In the genomic region with DNA sequence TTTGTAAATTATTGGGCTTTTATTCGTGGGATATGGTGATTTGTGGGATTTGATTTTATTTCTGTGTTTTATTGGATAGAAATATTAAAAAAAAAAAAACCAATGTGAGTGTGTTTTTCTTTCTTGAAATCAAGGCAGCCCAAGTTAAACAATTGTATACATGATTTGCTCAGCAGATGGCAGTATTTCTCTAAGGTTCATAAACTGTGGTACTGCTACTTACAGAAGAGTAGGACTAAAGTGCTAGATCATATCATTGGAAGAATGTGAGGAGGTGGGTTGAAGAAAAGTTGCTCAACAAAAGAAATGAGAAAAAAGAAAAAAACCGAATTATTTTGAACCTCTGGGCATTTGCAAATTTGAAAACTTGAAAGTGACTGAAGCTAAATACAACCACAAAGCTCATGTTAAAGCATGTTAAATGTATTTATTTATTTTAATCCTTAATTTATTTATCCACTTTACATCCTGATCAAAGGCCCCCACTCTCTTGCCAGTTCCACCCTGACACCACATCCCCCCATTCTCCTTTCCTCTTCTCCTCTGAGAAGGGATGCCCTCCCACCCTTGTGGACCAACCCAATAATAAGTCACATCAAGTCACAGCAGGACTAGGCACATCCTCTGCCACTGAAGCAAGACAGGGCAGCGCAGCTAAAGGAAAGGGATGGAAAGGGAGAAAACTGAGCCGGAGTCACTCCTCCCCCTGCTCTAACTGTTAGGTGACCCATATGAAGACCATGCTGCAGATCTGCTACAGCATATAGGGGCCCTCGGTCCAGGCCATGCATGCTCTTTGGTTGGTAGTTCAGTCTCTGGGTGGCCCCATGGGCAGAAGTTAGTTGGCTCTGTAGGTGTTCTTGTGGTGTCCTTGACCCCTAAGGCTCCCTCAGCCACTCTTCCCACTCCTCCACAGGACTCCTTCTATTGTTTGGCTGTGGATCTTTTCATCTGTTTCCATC, we compare ENCODE assay signal across 9 mouse cellular contexts. TPM values are rescaled to one million over a fixed set of nuclear protein-coding genes. Genes with fewer than 3 reads are reported as not detected.
A peak's percentile ranks its signal among the peaks of the same experiment; 100 is the strongest.
DNase-seq lines count a peak whose midpoint lies in the region; ATAC-seq and TF ChIP-seq lines count a peak whose summit lies in the region.
"Had no signal": no experiment of that assay in that cellular context is flagged by ENCODE, and none has a peak within 500 bp of the region (broad histone marks: within the 10 kb centered on the region; RNA-seq: fewer than 3 reads in every experiment).

No protein-coding gene starts in this region.

- no peak for ATAC-seq in liver, postnatal 0 days
- no peak for ATAC-seq in liver, embryonic 11.5 days (replicated peaks; ENCODE audit: low FRiP score)
- peak; percentile 83 for ATAC-seq in forebrain, embryonic 13.5 days
- ATAC-seq in neural tube, embryonic 13.5 days (ENCODE audit: low read depth), result 0 out of 2 replicates have a peak, but pooled peaks have one; percentile 47
- ATAC-seq in granulocyte monocyte progenitor cell, adult 5-6 weeks (replicated peaks; ENCODE audit: poor library complexity, severe bottlenecking), result no peak

- TF ChIP-seq CTCF in cerebellum, adult 2 months (IDR thresholded peaks at IDR 0.05; ENCODE audit: borderline replicate concordance, insufficient read depth, low read depth, low read length), result peak; percentile 41; the same call in 1 of the 2 replicates
- TF ChIP-seq CTCF in liver, postnatal 0 days (IDR thresholded peaks at IDR 0.05; ENCODE audit: low read depth), result peak; percentile 27

- peak; percentile 6 to 39 for DNase-seq in cerebellum, adult 2 months
- no peak for DNase-seq in cerebellum, adult 9-11 months
- no peak for DNase-seq in liver, postnatal 0 days
- no peak for DNase-seq in liver, embryonic 11.5 days (ENCODE audit: low spot score)
- no peak for DNase-seq in adrenal gland, postnatal 25 days

- H3K4me2 ChIP-seq in liver, postnatal 0 days (ENCODE audit: low read depth, low read length), result no peak overlapping the region
- H3K4me2 ChIP-seq in liver, embryonic 11.5 days, result no peak overlapping the region
- H3K4me2 ChIP-seq in forebrain, embryonic 13.5 days, result no peak overlapping the region
- no peak overlapping the region for H3K4me2 ChIP-seq in neural tube, embryonic 13.5 days

- no peaks in the 10 kb centered on the region for H3K36me3 ChIP-seq in liver, postnatal 0 days (replicated peaks; ENCODE audit: insufficient read depth, low read length)
- H3K36me3 ChIP-seq in liver, embryonic 11.5 days (ENCODE audit: control insufficient read depth, insufficient read depth, low read length), result no peaks in the 10 kb centered on the region
- H3K36me3 ChIP-seq in forebrain, embryonic 13.5 days (ENCODE audit: poor library complexity, severe bottlenecking), result no peaks in the 10 kb centered on the region
- no peaks in the 10 kb centered on the region for H3K36me3 ChIP-seq in neural tube, embryonic 13.5 days

- no peak overlapping the region for H3K27ac ChIP-seq in cerebellum, adult 2 months (ENCODE audit: insufficient read depth, low read length)
- H3K27ac ChIP-seq in liver, postnatal 0 days (ENCODE audit: low read depth), result no peak overlapping the region
- no peak overlapping the region for H3K27ac ChIP-seq in liver, embryonic 11.5 days (ENCODE audit: low read depth, low read length)
- H3K27ac ChIP-seq in forebrain, embryonic 13.5 days, result no peak overlapping the region
- no peak overlapping the region for H3K27ac ChIP-seq in neural tube, embryonic 13.5 days (replicated peaks)
- H3K27ac ChIP-seq: liver, embryonic 14.5 days had no signal

- WGBS in cerebellum, adult 2 months, result 49% methylated on average over 5 of the region's 5 CpGs
- 47% methylated on average over 5 of the region's 5 CpGs for WGBS in liver, postnatal 0 days (ENCODE audit: insufficient replicate concordance)
- WGBS in liver, embryonic 11.5 days, result 48% methylated on average over 5 of the region's 5 CpGs
- WGBS in forebrain, embryonic 13.5 days, result 56% methylated on average over 5 of the region's 5 CpGs
- 59% methylated on average over 5 of the region's 5 CpGs for WGBS in neural tube, embryonic 13.5 days

- no peaks in the 10 kb centered on the region for H3K4me1 ChIP-seq in cerebellum, adult 2 months (ENCODE audit: control insufficient read depth, insufficient read depth, low read length)
- H3K4me1 ChIP-seq in liver, postnatal 0 days (ENCODE audit: insufficient read depth), result no peaks in the 10 kb centered on the region
- no peaks in the 10 kb centered on the region for H3K4me1 ChIP-seq in liver, embryonic 11.5 days (replicated peaks; ENCODE audit: control insufficient read depth, insufficient read depth, low read length)
- H3K4me1 ChIP-seq in forebrain, embryonic 13.5 days, result no peaks in the 10 kb centered on the region
- H3K4me1 ChIP-seq in neural tube, embryonic 13.5 days (replicated peaks), result no peaks in the 10 kb centered on the region

- H3K9me3 ChIP-seq in liver, postnatal 0 days (ENCODE audit: low read length), result no peaks in the 10 kb centered on the region
- H3K9me3 ChIP-seq in liver, embryonic 11.5 days (ENCODE audit: control insufficient read depth, low read length), result no peaks in the 10 kb centered on the region
- no peaks in the 10 kb centered on the region for H3K9me3 ChIP-seq in forebrain, embryonic 13.5 days (replicated peaks)
- H3K9me3 ChIP-seq in neural tube, embryonic 13.5 days, result no peaks in the 10 kb centered on the region

- no peak for TF ChIP-seq EP300 in liver, postnatal 0 days (IDR thresholded peaks at IDR 0.05; ENCODE audit: low read depth)

- no peak overlapping the region for H3K9ac ChIP-seq in liver, postnatal 0 days (replicated peaks)
- H3K9ac ChIP-seq in liver, embryonic 11.5 days (ENCODE audit: low read depth, low read length), result no peak overlapping the region
- H3K9ac ChIP-seq in forebrain, embryonic 13.5 days, result no peak overlapping the region
- H3K9ac ChIP-seq in neural tube, embryonic 13.5 days, result no peak overlapping the region
- H3K9ac ChIP-seq: liver, embryonic 14.5 days had no signal

- TF ChIP-seq POLR2A in cerebellum, adult 2 months (IDR thresholded peaks at IDR 0.05; ENCODE audit: borderline replicate concordance, insufficient read depth, low read length), result no peak

- H3K4me3 ChIP-seq in cerebellum, adult 2 months (replicated peaks; ENCODE audit: insufficient read depth, low read depth, low read length), result no peak overlapping the region
- no peak overlapping the region for H3K4me3 ChIP-seq in liver, postnatal 0 days (ENCODE audit: low read depth, low read length)
- H3K4me3 ChIP-seq in liver, embryonic 11.5 days (ENCODE audit: low read depth, low read length), result no peak overlapping the region
- no peak overlapping the region for H3K4me3 ChIP-seq in forebrain, embryonic 13.5 days
- no peak overlapping the region for H3K4me3 ChIP-seq in neural tube, embryonic 13.5 days

- H3K27me3 ChIP-seq in cerebellum, adult 2 months (ENCODE audit: control insufficient read depth, insufficient read depth, low read length), result no peaks in the 10 kb centered on the region
- no peaks in the 10 kb centered on the region for H3K27me3 ChIP-seq in liver, postnatal 0 days (ENCODE audit: insufficient read depth, low read length)
- no peaks in the 10 kb centered on the region for H3K27me3 ChIP-seq in liver, embryonic 11.5 days (replicated peaks; ENCODE audit: control insufficient read depth, insufficient read depth, low read length)
- H3K27me3 ChIP-seq in forebrain, embryonic 13.5 days, result no peaks in the 10 kb centered on the region
- H3K27me3 ChIP-seq in neural tube, embryonic 13.5 days, result no peaks in the 10 kb centered on the region

RNA-seq across cellular contexts. Expression of a gene that starts 18.0 kb away (rescaled TPM):
- polyA plus RNA-seq in cerebellum, adult 2 months (2012; rRNA removed), result 0.44 and 0.57 TPM in 2 replicates
- not detected in 2 replicates for polyA plus RNA-seq in liver, postnatal 0 days (2015; fragmentation: Nextera tagmentation; extraction: Ambion mirVana)
- not detected in 2 replicates for polyA plus RNA-seq in liver, embryonic 11.5 days (2014; fragmentation: Nextera tagmentation; extraction: Ambion mirVana)
- 3.0 and 4.7 TPM in 2 replicates for polyA plus RNA-seq in forebrain, embryonic 13.5 days (2015; fragmentation: Nextera tagmentation; extraction: Ambion mirVana)
- 1.6 and 1.9 TPM in 2 replicates for polyA plus RNA-seq in neural tube, embryonic 13.5 days (2015; fragmentation: Nextera tagmentation; extraction: Ambion mirVana)
- total RNA-seq in adrenal gland, postnatal 25 days (2021), result 0.27 and 0.62 TPM in 2 replicates
- not detected in 2 replicates for total RNA-seq in granulocyte monocyte progenitor cell, adult 5-6 weeks (2014; fragmentation: Nextera tagmentation)
- not detected in 2 replicates for total RNA-seq in granulocyte monocyte progenitor cell, adult 5-6 weeks (2017)
- polyA plus RNA-seq: liver, embryonic 14.5 days had no signal

Comparison
In these comparisons a context has a peak if more than half of its experiments do, and no peak if none do; other contexts are left out.
1. DNase-seq: peak in cerebellum, adult 2 months (2 of 2); none in cerebellum, adult 9-11 months (single experiment), liver, postnatal 0 days (single experiment), liver, embryonic 11.5 days (single experiment) and adrenal gland, postnatal 25 days (single experiment).
2. ATAC-seq: peak in forebrain, embryonic 13.5 days (single experiment) and neural tube, embryonic 13.5 days (single experiment); none in liver, postnatal 0 days (single experiment), liver, embryonic 11.5 days (single experiment) and granulocyte monocyte progenitor cell, adult 5-6 weeks (single experiment).